Mouse (Mus musculus): ENCODE results near the gene Rpusd1.

Rpusd1 gene

DNA sequence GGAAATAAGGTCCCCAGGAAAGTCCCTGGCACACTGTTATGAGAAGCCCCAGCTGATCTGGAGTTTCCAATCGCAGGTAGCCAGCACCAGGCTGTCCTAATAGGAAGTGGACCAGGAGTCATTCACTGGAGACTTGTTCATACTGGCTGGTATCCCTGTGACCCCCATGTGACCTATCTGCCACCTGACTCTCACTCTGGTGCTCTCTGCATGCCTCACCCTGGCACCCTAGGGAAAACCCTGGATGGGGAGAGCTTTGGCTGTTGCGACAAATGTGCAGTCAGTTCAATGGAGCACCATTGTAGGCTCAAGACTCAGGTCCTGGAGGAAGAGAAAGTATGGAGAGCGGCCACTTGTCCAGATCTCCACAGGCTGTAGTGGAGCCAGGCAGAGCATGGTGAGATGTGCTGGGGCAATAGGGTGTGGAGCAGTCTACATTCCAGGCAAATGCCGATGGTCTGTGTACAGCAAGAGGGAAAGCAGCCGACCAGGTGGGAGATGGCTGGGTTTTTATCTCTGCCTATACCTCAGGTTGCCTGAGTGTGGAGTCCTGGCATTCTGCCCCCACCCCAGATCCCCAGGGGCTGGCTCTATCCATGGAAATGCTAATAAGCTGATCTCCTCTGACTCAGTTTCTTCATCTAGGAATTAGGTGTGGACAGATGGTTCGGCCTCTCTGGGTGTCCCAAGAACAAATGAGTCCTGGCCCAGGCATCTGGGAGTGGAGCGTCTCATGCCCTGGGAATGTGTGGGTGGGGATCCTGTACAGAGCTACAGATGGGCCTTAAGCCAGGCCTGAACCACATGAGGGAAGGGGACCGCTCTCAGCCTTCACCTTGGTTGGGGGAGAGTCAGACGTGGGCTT, 29.1 kb downstream of the Rpusd1 start:
- H3K36me3 ChIP-seq (ENCODE audit: insufficient read depth, low read length): no peaks in the 10 kb centered on the region
- no peaks in the 10 kb centered on the region for H3K9me3 ChIP-seq (ENCODE audit: low read length)
- H3K27me3 ChIP-seq (ENCODE audit: insufficient read depth, low read length): 0 out of 2 replicates have a peak, but pooled peaks cover 4% of the 10 kb centered on the region
- H3K4me3 ChIP-seq (replicated peaks; ENCODE audit: low read length): 0 out of 2 replicates have a peak overlapping the region, but pooled peaks have one; percentile 39
- TF ChIP-seq NANOG (IDR thresholded peaks at IDR 0.05; ENCODE audit: borderline replicate concordance, low read length) (no peak), CTCF (conservative IDR thresholded peaks at IDR 0.05; ENCODE audit: low read length) (no peak), POU5F1 (IDR thresholded peaks at IDR 0.05; ENCODE audit: borderline replicate concordance, low read length) (no peak)
- H3K4me1 ChIP-seq (replicated peaks; ENCODE audit: low read depth, low read length): peaks cover 93% of the 10 kb centered on the region

DNA sequence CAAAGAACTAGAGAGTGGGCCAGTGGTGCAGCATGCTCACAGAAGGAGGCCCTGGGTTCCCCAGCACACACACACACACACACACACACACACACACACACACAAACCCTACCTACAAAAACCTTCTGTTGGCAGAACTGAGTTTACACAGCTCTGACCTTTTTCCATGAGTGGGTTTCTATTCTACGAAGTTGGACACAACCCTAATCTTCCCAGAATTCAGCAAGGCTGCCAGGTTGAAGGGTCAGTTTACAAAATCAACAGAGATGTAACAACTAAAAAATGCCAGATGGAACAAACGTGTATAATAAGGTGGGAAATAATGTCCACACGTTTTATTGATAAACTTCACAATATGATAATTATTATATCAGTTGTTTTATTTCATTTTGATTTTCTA, 30.2 kb downstream of the Rpusd1 start:
- Histone ChIP-seq H3K9me3 (ENCODE audit: low read length) (no peaks in the 10 kb centered on the region), H3K27me3 (ENCODE audit: insufficient read depth, low read length) (0 out of 2 replicates have a peak, but pooled peaks cover 4% of the 10 kb centered on the region), H3K36me3 (ENCODE audit: insufficient read depth, low read length) (no peaks in the 10 kb centered on the region), H3K4me3 (replicated peaks; ENCODE audit: low read length) (no peak overlapping the region), H3K4me1 (replicated peaks; ENCODE audit: low read depth, low read length) (peaks cover 99% of the 10 kb centered on the region)
- TF ChIP-seq POU5F1 (IDR thresholded peaks at IDR 0.05; ENCODE audit: borderline replicate concordance, low read length) (no peak), NANOG (IDR thresholded peaks at IDR 0.05; ENCODE audit: borderline replicate concordance, low read length) (no peak), CTCF (conservative IDR thresholded peaks at IDR 0.05; ENCODE audit: low read length) (no peak)

DNA sequence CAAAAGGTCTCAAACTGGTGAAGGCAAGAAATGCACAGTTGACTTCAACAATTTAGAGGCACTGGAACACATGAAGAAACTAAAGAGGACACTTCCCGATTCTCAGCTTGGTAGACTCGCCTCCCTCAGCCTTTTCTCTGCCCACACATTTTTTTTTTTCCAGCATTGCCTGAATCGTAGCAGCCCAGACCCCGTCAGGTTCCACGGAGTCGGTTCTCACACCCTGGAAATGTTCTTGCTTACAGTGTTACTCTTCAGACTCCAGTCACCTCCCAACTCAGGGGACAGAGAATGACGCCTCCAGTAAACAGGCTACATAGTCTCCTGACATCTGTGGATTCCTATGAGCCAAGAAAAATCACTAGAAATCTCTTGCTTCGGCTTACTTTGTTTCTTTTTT, 32.7 kb downstream of the Rpusd1 start:
- no peaks in the 10 kb centered on the region for H3K36me3 ChIP-seq (ENCODE audit: insufficient read depth, low read length)
- H3K4me1 ChIP-seq (replicated peaks; ENCODE audit: low read depth, low read length): peaks cover 89% of the 10 kb centered on the region
- no peaks in the 10 kb centered on the region for H3K27me3 ChIP-seq (ENCODE audit: insufficient read depth, low read length)
- H3K9me3 ChIP-seq (ENCODE audit: low read length): no peaks in the 10 kb centered on the region
- H3K4me3 ChIP-seq (replicated peaks; ENCODE audit: low read length): no peak overlapping the region
- TF ChIP-seq POU5F1 (IDR thresholded peaks at IDR 0.05; ENCODE audit: borderline replicate concordance, low read length): no peak

DNA sequence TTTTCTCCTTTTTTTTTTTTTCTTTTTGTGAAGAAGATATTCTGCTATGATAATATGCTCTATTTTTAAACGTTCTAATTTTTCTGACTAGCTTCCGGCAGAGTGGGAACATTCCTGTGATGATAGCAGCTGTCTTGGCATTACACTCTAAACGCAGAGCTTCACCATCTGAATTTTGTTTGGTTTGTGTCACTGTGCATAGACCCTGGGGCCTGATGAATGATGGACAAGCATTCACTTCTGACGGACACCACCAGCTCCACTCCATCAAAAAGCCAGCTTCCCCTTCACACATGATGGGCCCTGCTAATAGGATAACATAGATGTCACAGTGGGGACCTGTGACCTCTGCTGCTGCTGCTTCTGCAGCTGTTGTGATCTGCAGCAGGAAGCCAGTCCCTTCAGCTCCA, 34.1 kb downstream of the Rpusd1 start:
- H3K36me3 ChIP-seq (ENCODE audit: insufficient read depth, low read length): no peaks in the 10 kb centered on the region
- H3K27me3 ChIP-seq (ENCODE audit: insufficient read depth, low read length): peaks cover under 1% of the 10 kb centered on the region; the same call in 1 of the 2 replicates
- TF ChIP-seq POU5F1 (IDR thresholded peaks at IDR 0.05; ENCODE audit: borderline replicate concordance, low read length): no peak
- TF ChIP-seq NANOG (IDR thresholded peaks at IDR 0.05; ENCODE audit: borderline replicate concordance, low read length): no peak
- no peak for TF ChIP-seq CTCF (conservative IDR thresholded peaks at IDR 0.05; ENCODE audit: low read length)
- H3K4me3 ChIP-seq (replicated peaks; ENCODE audit: low read length): no peak overlapping the region
- H3K4me1 ChIP-seq (replicated peaks; ENCODE audit: low read depth, low read length): peaks cover 75% of the 10 kb centered on the region
- no peaks in the 10 kb centered on the region for H3K9me3 ChIP-seq (ENCODE audit: low read length)

DNA sequence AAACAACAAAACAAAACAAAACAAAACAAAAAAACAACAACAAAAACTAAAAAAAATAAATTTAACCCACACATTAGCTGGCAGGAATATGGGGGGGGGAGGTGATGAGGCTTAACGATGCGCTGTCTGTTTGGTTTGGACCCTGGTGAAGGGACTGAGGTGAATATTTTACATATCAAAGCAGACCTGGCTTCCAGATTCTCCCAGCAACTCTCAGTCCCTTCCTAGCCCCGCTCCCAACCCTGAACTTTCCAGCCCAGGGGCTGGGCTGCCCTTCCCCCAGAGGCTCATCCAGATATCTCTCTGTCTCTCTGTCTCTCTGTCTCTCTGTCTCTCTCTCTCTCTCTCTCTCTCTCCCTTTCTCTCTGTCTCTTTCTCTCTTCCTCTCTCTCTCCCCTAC, 35.1 kb downstream of the Rpusd1 start:
- Histone ChIP-seq H3K4me1 (replicated peaks; ENCODE audit: low read depth, low read length) (peaks cover 65% of the 10 kb centered on the region), H3K4me3 (replicated peaks; ENCODE audit: low read length) (no peak overlapping the region)
- TF ChIP-seq NANOG (IDR thresholded peaks at IDR 0.05; ENCODE audit: borderline replicate concordance, low read length) (no peak), CTCF (conservative IDR thresholded peaks at IDR 0.05; ENCODE audit: low read length) (no peak), POU5F1 (IDR thresholded peaks at IDR 0.05; ENCODE audit: borderline replicate concordance, low read length) (no peak)

DNA sequence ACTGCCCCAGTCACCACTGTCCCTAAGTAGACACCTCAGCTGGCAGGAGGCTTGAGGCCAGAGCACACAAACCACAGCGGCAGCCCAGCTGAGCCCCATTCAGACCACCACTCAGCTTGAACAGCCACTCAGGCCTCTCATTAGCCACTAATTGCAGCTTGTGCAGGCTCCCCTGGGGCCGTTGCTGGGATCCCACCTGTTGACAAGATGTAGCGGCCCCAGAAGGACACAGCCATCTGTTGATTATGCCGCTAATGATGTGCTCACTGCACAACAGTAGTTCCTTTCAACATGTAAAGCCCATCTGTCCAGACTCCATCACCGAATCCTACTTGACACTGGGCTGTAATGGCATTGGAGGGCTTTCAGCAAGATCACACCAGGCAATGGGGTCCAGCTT, 38.4 kb downstream of the Rpusd1 start:
- Histone ChIP-seq H3K36me3 (ENCODE audit: insufficient read depth, low read length) (no peaks in the 10 kb centered on the region), H3K4me1 (replicated peaks; ENCODE audit: low read depth, low read length) (peaks cover 33% of the 10 kb centered on the region), H3K4me3 (replicated peaks; ENCODE audit: low read length) (no peak overlapping the region), H3K27me3 (ENCODE audit: insufficient read depth, low read length) (peaks cover 8% of the 10 kb centered on the region; the same call in 1 of the 2 replicates), H3K9me3 (ENCODE audit: low read length) (no peaks in the 10 kb centered on the region)
- TF ChIP-seq CTCF (conservative IDR thresholded peaks at IDR 0.05; ENCODE audit: low read length) (no peak), POU5F1 (IDR thresholded peaks at IDR 0.05; ENCODE audit: borderline replicate concordance, low read length) (no peak), NANOG (IDR thresholded peaks at IDR 0.05; ENCODE audit: borderline replicate concordance, low read length) (no peak)

More for the DNA sequence above, 35.1 kb downstream of the Rpusd1 start:
- Histone ChIP-seq H3K27me3 (ENCODE audit: insufficient read depth, low read length) (peaks cover 2% of the 10 kb centered on the region; the same call in 1 of the 2 replicates), H3K9me3 (ENCODE audit: low read length) (no peaks in the 10 kb centered on the region), H3K36me3 (ENCODE audit: insufficient read depth, low read length) (no peaks in the 10 kb centered on the region)

DNA sequence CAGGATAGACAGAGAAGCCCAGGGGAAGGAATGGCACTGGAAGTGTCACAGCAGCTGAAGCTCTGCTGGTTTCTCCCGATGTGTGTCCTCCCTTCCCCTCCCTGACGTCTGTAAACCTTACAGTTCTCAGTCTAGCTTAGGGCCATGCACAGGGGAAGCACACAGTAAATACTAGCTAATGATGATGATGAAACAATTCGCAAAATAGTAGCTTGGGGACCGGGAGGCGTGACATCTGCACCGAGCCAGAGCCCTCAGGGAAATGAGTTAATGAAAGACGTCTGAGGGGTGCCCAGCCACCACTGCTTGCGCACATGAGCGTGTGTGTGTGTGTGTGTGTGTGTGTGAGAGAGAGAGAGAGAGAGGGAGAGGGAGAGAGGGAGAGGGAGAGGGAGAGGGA, 41.9 kb downstream of the Rpusd1 start:
- H3K36me3 ChIP-seq (ENCODE audit: insufficient read depth, low read length): no peaks in the 10 kb centered on the region
- no peaks in the 10 kb centered on the region for H3K9me3 ChIP-seq (ENCODE audit: low read length)
- peaks cover 8% of the 10 kb centered on the region; the same call in 1 of the 2 replicates for H3K27me3 ChIP-seq (ENCODE audit: insufficient read depth, low read length)
- H3K4me3 ChIP-seq (replicated peaks; ENCODE audit: low read length): no peak overlapping the region
- peaks cover 16% of the 10 kb centered on the region for H3K4me1 ChIP-seq (replicated peaks; ENCODE audit: low read depth, low read length)
- TF ChIP-seq NANOG (IDR thresholded peaks at IDR 0.05; ENCODE audit: borderline replicate concordance, low read length) (no peak), POU5F1 (IDR thresholded peaks at IDR 0.05; ENCODE audit: borderline replicate concordance, low read length) (no peak), CTCF (conservative IDR thresholded peaks at IDR 0.05; ENCODE audit: low read length) (no peak)

DNA sequence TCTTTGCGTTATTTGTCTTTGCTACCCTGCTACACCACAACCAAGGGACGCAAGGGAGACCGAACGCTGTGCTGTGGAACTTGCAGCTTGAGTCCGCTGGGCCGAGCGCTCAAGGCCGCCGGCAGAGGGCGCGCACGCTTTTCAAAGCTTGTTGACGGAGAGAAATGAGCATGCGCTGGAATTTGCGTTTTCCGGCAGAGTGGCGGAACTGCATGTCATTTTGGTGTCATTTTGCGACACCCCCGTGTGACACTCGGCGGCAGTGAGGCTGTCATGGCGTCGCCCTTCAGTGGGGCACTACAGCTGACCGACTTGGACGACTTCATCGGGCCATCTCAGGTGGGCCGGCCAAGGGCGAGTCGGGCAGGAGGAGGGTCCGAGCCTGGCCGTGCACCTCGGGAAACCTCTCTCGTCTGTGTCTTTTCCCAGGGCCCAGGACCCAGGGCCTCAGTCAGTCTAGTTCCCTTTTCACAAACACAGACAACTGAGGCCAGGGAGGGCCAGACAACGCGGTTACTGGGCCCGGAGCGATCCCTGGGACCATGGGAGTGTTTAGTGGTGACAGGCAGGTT, 46.2 kb downstream of the Rpusd1 start, which contains the start of gene Narfl:
Gene Narfl, plus strand, starts transcription at position 228 of the 572 bp plus-strand sequence.
- no peaks in the 10 kb centered on the region for H3K9me3 ChIP-seq (ENCODE audit: low read length)
- H3K27me3 ChIP-seq (ENCODE audit: insufficient read depth, low read length): 0 out of 2 replicates have a peak, but pooled peaks cover 6% of the 10 kb centered on the region
- H3K4me3 ChIP-seq (replicated peaks; ENCODE audit: low read length): peak within 1 kb of the TSS; percentile 94
- TF ChIP-seq CTCF (conservative IDR thresholded peaks at IDR 0.05; ENCODE audit: low read length) (peak; percentile 84), NANOG (IDR thresholded peaks at IDR 0.05; ENCODE audit: borderline replicate concordance, low read length) (no peak)
- H3K36me3 ChIP-seq (ENCODE audit: insufficient read depth, low read length): peaks cover 30% of the 10 kb centered on the region
- peaks cover 44% of the 10 kb centered on the region for H3K4me1 ChIP-seq (replicated peaks; ENCODE audit: low read depth, low read length)
